Mouse (Mus musculus) layer of hippocampus, adult 2 months (tissue): ENCODE measurements at regions not wholly inside any gene's neighbourhood (a gene's known extent, or its start where the extent isn't known, plus 50 kb on each side); places are given as distances from the start of the nearest gene placed in this dataset.

Experiments used
- DNase-seq, 2 experiments: peaks; one replicate each; pipeline ENCODE4 v3.0.0; 2022; ENCODE audit warnings: low spot score in 2 of 2
- H3K27ac ChIP-seq: fragments of 200-600 bp; 2 replicates; pipeline ENCODE4 v1.8.1; 2022
- H3K4me3 ChIP-seq: fragments of 200-600 bp; 2 replicates; pipeline ENCODE4 v1.8.1; 2022; ENCODE audit warnings: mild to moderate bottlenecking
- CTCF ChIP-seq: fragments of 200-600 bp; conservative IDR thresholded peaks from 2 replicates; pipeline ENCODE4 v1.8.1; 2022; ENCODE audit warnings: antibody characterized with exemption, mild to moderate bottlenecking, moderate library complexity

GRCm38 (mm10) chr1:183573621-183574585, 155.9 kb downstream of the Hhipl2 start:
- no peak for DNase-seq
- Histone ChIP-seq H3K4me3 (no peak overlapping the region), H3K27ac (no peak overlapping the region)
- no peak for TF ChIP-seq CTCF

GRCm38 (mm10) chr1:183584861-183585260, 166.8 kb downstream of the Hhipl2 start:
- no peak for DNase-seq
- Histone ChIP-seq H3K4me3 (no peak overlapping the region), H3K27ac (no peak overlapping the region)
- no peak for TF ChIP-seq CTCF

GRCm38 (mm10) chr1:183586406-183586805, 168.4 kb downstream of the Hhipl2 start:
- no peak for TF ChIP-seq CTCF
- no peak for DNase-seq
- Histone ChIP-seq H3K4me3 (no peak overlapping the region), H3K27ac (no peak overlapping the region)

GRCm38 (mm10) chr1:183595306-183595705, 177.3 kb downstream of the Hhipl2 start:
- no peak for DNase-seq
- Histone ChIP-seq H3K4me3 (no peak overlapping the region), H3K27ac (no peak overlapping the region)
- TF ChIP-seq CTCF, result no peak

- no peak for TF ChIP-seq CTCF
- DNase-seq, result no peak
- Histone ChIP-seq H3K4me3 (no peak overlapping the region), H3K27ac (no peak overlapping the region)
Measured at GRCm38 (mm10) chr1:183600466-183600865, 182.5 kb downstream of the Hhipl2 start.

- TF ChIP-seq CTCF, result no peak
- Histone ChIP-seq H3K27ac (no peak overlapping the region), H3K4me3 (no peak overlapping the region)
- no peak for DNase-seq
Measured at GRCm38 (mm10) chr1:183611966-183612694, 194.1 kb downstream of the Hhipl2 start.

- Histone ChIP-seq H3K27ac (no peak overlapping the region), H3K4me3 (no peak overlapping the region)
- no peak for DNase-seq
- no peak for TF ChIP-seq CTCF
Measured at GRCm38 (mm10) chr1:183619451-183620059, 201.5 kb downstream of the Hhipl2 start.

GRCm38 (mm10) chr1:183622341-183622740, 204.3 kb downstream of the Hhipl2 start:
- no peak for DNase-seq
- no peak overlapping the region for H3K4me3 ChIP-seq
- no peak for TF ChIP-seq CTCF
- no peak overlapping the region for H3K27ac ChIP-seq

- H3K4me3 ChIP-seq, result no peak overlapping the region
- no peak for TF ChIP-seq CTCF
- H3K27ac ChIP-seq, result no peak overlapping the region
- DNase-seq, result no peak
Measured at GRCm38 (mm10) chr1:183624266-183624665, 206.3 kb downstream of the Hhipl2 start.

GRCm38 (mm10) chr1:183633810-183634209, 215.8 kb downstream of the Hhipl2 start:
- no peak for DNase-seq
- TF ChIP-seq CTCF, result no peak
- no peak overlapping the region for H3K27ac ChIP-seq
- no peak overlapping the region for H3K4me3 ChIP-seq

- DNase-seq, result no peak
- no peak overlapping the region for H3K27ac ChIP-seq
- H3K4me3 ChIP-seq, result no peak overlapping the region
- TF ChIP-seq CTCF, result no peak
Measured at GRCm38 (mm10) chr1:183634836-183635235, 216.8 kb downstream of the Hhipl2 start.

- no peak for DNase-seq
- Histone ChIP-seq H3K4me3 (no peak overlapping the region), H3K27ac (no peak overlapping the region)
- no peak for TF ChIP-seq CTCF
Measured at GRCm38 (mm10) chr1:183637214-183637613, 219.2 kb downstream of the Hhipl2 start.

- Histone ChIP-seq H3K27ac (no peak overlapping the region), H3K4me3 (no peak overlapping the region)
- DNase-seq, result no peak
- TF ChIP-seq CTCF, result no peak
Measured at GRCm38 (mm10) chr1:183639332-183639731, 221.3 kb downstream of the Hhipl2 start.
